Mouse (Mus musculus): ENCODE data around the gene Sntb2. TPM values are rescaled to one million over a fixed set of nuclear protein-coding genes. Genes with fewer than 3 reads are reported as not detected.

Gene Sntb2
- polyA plus RNA-seq, 1 experiment from 2014 or later, result 8.9 TPM

DNA sequence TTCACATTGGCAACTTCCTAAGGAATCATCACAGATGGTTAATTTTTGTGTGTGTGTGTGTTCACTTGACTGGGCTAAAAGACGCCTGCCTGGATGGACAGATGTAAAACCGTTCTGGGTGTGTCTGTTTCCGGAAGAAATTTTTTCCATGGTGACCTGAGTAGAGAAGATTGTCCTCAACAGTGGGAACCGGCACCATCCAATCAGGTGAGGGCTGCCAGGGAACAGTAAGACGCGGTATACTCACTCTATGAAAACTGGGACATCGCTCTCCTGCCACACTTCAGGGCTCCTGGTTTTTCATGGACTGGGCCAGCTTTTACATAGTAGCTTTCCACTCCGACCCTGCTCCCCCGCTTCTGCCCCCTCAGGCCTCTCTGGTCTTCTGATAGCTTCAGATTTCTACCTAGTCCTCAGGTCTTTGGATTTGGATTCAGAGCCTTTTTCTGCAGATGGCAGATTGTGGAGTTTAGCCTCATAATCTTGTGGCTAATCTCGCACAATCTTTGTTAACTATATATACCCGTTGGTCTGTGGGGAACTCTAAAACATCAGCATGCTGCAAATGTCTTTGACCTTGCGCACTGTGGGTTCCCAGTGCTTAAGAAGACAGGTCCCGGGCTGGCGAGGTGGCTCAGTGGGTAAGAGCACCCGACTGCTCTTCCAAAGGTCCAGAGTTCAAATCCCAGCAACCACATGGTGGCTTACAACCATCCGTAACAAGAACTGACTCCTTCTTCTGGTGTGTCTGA, 1.1 kb upstream of the Sntb2 start:
- no peak overlapping the region for H3K9ac ChIP-seq
- H3K27ac ChIP-seq, result no peak overlapping the region
- H3K9me3 ChIP-seq, result no peaks in the 10 kb centered on the region
- ATAC-seq (ENCODE audit: low FRiP score), result no peak
- H3K36me3 ChIP-seq (replicated peaks), result no peaks in the 10 kb centered on the region
- peaks cover 33% of the 10 kb centered on the region for H3K27me3 ChIP-seq
- H3K4me3 ChIP-seq (replicated peaks), result no peak overlapping the region
- WGBS, result 77% methylated on average over 16 of the region's 16 CpGs
- H3K4me2 ChIP-seq, result no peak overlapping the region
- peaks cover 29% of the 10 kb centered on the region for H3K4me1 ChIP-seq

DNA sequence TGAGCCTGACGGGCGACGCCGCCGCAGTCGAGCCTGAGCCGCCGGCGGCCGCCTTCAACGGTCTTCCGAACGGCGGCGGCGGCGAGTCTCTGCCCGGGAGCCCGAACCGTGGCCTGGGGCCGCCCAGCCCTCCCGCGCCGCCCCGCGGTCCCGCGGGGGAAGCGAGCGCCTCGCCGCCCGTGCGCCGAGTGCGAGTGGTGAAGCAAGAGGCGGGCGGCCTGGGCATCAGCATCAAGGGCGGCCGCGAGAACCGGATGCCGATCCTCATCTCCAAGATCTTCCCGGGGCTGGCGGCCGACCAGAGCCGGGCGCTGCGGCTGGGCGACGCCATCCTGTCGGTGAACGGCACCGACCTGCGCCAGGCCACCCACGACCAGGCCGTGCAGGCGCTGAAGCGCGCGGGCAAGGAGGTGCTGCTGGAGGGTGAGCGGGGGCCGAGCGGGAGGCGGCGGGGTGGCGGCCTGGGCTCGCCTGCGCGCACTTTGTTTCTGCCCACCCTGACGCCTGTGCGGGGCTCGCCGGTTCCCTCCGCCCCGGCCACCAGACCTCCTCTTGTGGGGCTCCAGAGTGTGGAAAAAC, 438 bp downstream of the Sntb2 start:
- under 1% methylated on average over 75 of the region's 76 CpGs for WGBS
- ATAC-seq (ENCODE audit: low FRiP score), result peak; percentile 72
- H3K27me3 ChIP-seq, result peaks cover 36% of the 10 kb centered on the region
- no peaks in the 10 kb centered on the region for H3K36me3 ChIP-seq (replicated peaks)
- peak overlapping the region; percentile 69 for H3K4me3 ChIP-seq (replicated peaks)
- peaks cover 31% of the 10 kb centered on the region for H3K4me1 ChIP-seq
- H3K4me2 ChIP-seq, result peak overlapping the region; percentile 78
- no peaks in the 10 kb centered on the region for H3K9me3 ChIP-seq
- H3K9ac ChIP-seq, result peak overlapping the region; percentile 81
- H3K27ac ChIP-seq, result peak overlapping the region; percentile 93

DNA sequence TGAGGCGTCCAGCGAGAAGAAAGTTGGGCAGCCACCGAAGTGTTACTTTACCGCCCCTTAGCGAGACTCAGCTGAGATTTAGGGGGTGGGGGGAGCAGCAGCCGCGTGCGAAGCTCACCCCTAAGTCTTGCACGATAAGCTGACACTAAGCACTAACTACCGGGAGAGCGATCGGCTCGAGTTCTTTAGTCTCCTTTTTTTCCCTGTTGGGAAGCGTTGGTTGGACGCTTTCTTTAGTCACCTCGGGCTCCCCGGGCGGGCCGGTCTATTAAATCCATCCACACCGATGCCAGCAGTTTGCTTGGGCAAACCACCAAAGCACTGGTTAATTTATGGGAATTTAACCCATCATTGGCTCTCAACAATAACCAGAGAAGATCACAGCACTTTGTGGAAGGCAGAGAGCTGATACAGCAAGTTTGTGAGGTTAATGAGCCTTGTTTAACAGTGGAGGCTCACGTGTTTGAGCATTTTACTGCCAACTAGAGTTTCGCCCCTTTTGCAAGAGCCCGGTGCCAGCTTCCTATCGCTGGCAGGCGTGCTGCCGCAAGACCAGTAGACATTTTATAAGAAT, 1.0 kb downstream of the Sntb2 start:
- H3K27ac ChIP-seq, result peak overlapping the region; percentile 93
- H3K27me3 ChIP-seq, result peaks cover 36% of the 10 kb centered on the region
- WGBS, result 1% methylated on average over 26 of the region's 26 CpGs
- peaks cover 31% of the 10 kb centered on the region for H3K4me1 ChIP-seq
- H3K9ac ChIP-seq, result peak overlapping the region; percentile 81
- no peaks in the 10 kb centered on the region for H3K36me3 ChIP-seq (replicated peaks)
- peak overlapping the region; percentile 69 for H3K4me3 ChIP-seq (replicated peaks)
- peak; percentile 44 for ATAC-seq (ENCODE audit: low FRiP score)
- H3K9me3 ChIP-seq, result no peaks in the 10 kb centered on the region
- peak overlapping the region; percentile 78 for H3K4me2 ChIP-seq

DNA sequence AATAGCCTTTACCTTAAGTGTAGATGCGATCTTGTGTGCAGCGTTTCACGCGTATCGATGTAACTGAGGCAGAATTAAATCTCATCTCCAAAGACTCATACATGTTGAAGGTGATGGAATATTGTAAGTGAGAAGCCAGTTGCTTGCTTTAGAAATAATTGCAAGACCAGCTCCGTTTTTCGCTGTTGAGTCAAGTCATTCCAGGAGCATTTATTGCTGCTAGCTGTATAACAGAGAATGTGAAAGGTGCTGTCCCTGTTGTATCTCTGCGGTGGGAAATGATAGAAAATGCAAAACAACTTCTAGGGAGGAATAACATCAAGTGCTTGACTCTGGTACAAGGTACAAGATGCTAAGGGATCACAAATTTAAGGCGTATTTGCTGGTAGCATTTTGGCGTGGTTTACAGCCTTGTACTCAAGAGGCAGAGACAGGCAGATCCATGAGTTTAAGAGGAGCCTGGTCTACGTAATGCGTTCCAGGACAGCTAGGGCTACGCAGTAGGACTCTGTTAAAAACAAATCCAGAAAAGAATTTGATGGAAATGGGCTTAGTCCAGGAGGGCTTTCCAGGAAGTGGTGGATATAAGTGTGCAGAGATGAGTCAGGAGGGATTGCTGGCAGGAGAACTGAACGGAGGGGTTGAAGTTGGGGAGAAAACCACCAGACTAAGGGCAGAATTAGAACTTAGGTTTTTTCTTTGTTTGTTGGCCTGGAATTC, 1.7 kb downstream of the Sntb2 start:
- H3K27ac ChIP-seq, result no peak overlapping the region
- no peak for ATAC-seq (ENCODE audit: low FRiP score)

DNA sequence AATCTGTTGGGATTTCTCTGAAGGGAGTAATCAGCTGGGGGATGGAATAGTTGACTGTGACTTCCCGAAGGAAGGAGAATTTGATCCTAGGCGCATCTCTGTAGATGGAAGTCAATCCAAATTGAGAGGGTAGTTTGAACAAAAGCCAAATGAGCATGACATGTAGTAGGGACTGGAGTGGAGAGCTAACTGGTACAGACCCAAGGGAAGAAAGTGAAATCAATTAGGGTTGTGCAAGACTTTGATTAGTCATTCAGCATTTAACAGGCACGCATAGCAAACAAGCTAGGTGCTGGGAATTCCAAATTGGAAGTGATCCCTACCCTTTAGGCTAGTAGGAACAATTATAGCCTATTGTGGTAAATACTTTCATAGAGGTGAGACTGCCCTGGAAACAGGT, 6.3 kb downstream of the Sntb2 start:
- H3K4me2 ChIP-seq, result no peak overlapping the region
- no peaks in the 10 kb centered on the region for H3K9me3 ChIP-seq
- H3K4me3 ChIP-seq (replicated peaks), result no peak overlapping the region
- ATAC-seq (ENCODE audit: low FRiP score), result no peak
- no peak overlapping the region for H3K9ac ChIP-seq
- WGBS, result 94% methylated on average over 3 of the region's 3 CpGs
- no peaks in the 10 kb centered on the region for H3K36me3 ChIP-seq (replicated peaks)
- peaks cover 21% of the 10 kb centered on the region for H3K27me3 ChIP-seq
- H3K27ac ChIP-seq, result no peak overlapping the region
- H3K4me1 ChIP-seq, result peaks cover 28% of the 10 kb centered on the region

More for the DNA sequence above, 1.7 kb downstream of the Sntb2 start:
- 50% methylated on average over 14 of the region's 14 CpGs for WGBS
- Histone ChIP-seq H3K27me3 (peaks cover 32% of the 10 kb centered on the region), H3K9me3 (no peaks in the 10 kb centered on the region), H3K4me2 (peak overlapping the region; percentile 78), H3K36me3 (replicated peaks) (no peaks in the 10 kb centered on the region), H3K4me1 (peaks cover 30% of the 10 kb centered on the region), H3K4me3 (replicated peaks) (peak overlapping the region; percentile 69), H3K9ac (peak overlapping the region; percentile 81; the same call in 1 of the 2 replicates)

DNA sequence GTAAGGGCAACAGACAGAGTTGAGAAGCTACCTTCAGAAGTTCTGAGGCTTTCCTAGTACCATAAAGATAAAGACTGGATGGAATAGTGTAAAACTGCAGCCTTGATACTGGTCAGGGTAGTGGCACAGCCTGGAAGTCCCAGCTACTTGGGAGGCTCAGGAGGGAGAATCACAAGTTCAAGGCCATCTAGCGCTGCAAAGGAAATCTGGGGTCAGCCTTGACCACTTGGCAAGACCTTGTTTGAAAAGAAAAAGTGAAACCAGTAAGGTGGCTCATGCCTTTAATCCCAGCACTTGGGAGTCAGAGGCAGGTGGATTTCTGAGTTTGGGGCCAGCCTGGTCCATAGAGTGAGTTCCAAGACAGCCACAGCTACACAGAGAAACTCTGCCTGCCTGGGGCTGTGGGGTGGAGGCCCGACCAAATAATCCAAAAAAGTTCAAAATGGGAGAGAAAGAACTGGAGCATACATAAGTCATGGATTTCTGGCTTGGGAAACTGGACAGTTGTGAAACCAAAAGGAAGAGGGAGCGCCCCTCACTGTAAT, 8.4 kb downstream of the Sntb2 start:
- Histone ChIP-seq H3K9ac (no peak overlapping the region), H3K4me1 (peaks cover 13% of the 10 kb centered on the region), H3K9me3 (no peaks in the 10 kb centered on the region), H3K4me3 (replicated peaks) (no peak overlapping the region), H3K27ac (no peak overlapping the region), H3K4me2 (no peak overlapping the region), H3K36me3 (replicated peaks) (no peaks in the 10 kb centered on the region), H3K27me3 (0 out of 2 replicates have a peak, but pooled peaks cover 9% of the 10 kb centered on the region)
- 80% methylated on average over 3 of the region's 3 CpGs for WGBS
- no peak for ATAC-seq (ENCODE audit: low FRiP score)

DNA sequence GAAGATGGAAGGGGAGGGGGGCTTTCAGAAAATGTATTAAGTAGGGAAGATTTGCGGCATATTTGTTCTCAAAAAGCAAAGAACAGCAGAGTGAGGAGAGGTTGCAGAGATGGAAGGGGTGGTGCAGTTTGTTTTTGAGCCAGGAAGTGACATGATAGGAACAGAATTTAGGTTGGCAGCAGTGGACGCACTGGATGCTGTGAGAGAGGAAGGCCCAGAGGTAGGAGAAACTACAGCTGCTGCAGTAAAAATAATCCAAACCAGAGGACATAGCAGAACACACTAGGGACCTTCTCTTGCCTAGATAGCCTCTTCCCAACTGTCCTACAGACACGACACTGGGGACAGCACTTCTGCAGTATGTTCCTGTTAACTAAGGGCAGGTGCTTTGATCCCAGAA, 9.2 kb downstream of the Sntb2 start:
- Histone ChIP-seq H3K4me2 (no peak overlapping the region), H3K9me3 (no peaks in the 10 kb centered on the region), H3K4me3 (replicated peaks) (no peak overlapping the region), H3K4me1 (peaks cover 9% of the 10 kb centered on the region; the same call in 1 of the 2 replicates), H3K27ac (peak overlapping the region; percentile 61), H3K27me3 (0 out of 2 replicates have a peak, but pooled peaks cover 3% of the 10 kb centered on the region), H3K36me3 (replicated peaks) (no peaks in the 10 kb centered on the region), H3K9ac (no peak overlapping the region)
- WGBS, result 70% methylated on average over 3 of the region's 3 CpGs
- ATAC-seq (ENCODE audit: low FRiP score), result no peak

DNA sequence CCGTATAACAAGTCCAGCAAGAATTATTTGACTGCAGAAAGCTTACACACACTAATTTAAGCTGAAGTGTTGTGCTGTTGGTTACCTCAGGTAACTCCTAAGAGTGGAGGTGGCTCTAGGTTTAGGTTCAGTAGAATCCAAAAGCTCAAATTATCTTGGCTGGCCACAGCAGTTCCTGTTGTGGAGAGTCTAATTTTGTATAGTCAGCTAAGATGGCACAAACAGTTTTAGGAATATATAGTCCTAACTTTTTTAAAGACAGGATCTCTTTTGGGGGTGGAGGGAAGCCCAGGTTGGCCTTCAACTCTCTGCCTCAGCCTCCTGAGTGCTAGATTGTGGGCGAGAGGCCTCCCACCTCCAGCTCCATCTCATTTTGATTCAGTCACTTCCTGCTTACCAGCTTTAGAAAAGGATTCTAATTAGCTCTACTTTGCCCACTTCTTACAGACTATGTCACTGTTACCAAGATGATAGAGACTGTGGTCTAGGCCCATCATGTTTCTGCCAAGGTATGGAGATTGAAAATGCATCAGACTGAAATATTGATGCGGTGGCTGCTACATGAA, 13.2 kb downstream of the Sntb2 start:
- H3K4me2 ChIP-seq, result no peak overlapping the region
- no peaks in the 10 kb centered on the region for H3K36me3 ChIP-seq (replicated peaks)
- no peaks in the 10 kb centered on the region for H3K27me3 ChIP-seq
- H3K4me3 ChIP-seq (replicated peaks), result no peak overlapping the region
- 78% methylated on average over 3 of the region's 3 CpGs for WGBS
- ATAC-seq (ENCODE audit: low FRiP score), result no peak
- H3K27ac ChIP-seq, result no peak overlapping the region
- no peaks in the 10 kb centered on the region for H3K9me3 ChIP-seq
- H3K9ac ChIP-seq, result no peak overlapping the region
- H3K4me1 ChIP-seq, result peaks cover 9% of the 10 kb centered on the region

DNA sequence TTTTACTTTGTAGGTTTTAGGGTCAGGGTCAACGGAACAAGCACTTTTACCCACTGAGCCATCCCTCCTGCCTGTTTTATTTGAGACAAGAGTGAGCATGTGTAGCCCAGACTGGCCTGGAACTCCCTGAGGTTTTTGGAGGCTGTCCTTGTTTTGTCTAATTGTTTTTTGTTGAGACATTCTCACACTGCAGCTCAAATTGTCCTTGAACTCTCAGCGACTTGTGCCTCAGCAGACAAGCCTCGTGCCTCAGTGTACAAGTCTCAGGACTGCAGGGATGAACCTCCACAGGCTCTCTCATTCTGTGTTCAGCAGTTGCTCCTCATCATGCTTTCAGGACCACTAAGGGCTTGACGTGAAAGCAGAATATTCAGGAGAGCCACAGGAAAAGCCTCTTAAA, 16.2 kb downstream of the Sntb2 start:
- no peak overlapping the region for H3K4me3 ChIP-seq (replicated peaks)
- no peaks in the 10 kb centered on the region for H3K36me3 ChIP-seq (replicated peaks)
- no peak for ATAC-seq (ENCODE audit: low FRiP score)
- H3K9me3 ChIP-seq, result no peaks in the 10 kb centered on the region
- H3K4me1 ChIP-seq, result no peaks in the 10 kb centered on the region; the same call in 1 of the 2 replicates
- H3K27ac ChIP-seq, result no peak overlapping the region
- WGBS, result 77% methylated on average over 4 of the region's 4 CpGs
- H3K4me2 ChIP-seq, result no peak overlapping the region
- H3K9ac ChIP-seq, result no peak overlapping the region
- H3K27me3 ChIP-seq, result no peaks in the 10 kb centered on the region

DNA sequence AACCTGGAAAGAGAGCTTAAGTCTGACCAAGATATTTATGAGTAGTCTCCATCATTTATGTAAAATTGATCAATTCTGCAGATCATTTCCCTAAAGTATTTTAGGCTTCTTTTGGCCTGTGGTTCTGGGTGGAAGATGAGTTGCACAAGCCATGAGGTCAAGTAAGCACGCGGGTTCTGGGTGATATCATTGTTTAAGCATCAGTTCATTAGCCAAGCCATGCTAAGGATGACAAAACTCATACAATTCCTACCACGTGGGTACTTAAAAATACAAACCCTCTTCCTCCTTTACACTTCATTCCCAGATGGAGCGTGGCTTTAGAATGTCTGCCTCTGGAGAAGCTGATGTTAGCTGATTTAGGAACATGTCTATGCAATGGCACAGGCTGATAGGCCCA, 18.0 kb downstream of the Sntb2 start:
- H3K9me3 ChIP-seq, result no peaks in the 10 kb centered on the region

DNA sequence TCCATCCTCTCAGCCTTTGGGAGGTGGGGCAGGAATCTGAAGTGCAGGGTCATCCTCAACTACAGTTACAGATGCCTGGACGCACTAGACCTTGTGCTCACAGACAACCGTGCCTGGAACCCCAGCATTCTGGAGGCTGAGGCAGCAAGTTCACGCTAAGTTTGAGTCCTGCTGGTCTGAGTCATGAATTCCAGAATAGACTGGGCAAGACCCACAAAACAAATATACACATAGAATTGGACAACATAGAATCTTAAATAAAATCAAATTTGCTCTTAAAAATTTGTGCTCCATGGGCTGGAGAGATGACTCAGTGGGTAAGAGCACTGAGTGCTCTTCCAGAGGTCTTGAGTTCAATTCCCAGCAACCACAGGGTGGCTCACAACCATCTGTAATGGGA, 21.5 kb downstream of the Sntb2 start:
- no peak overlapping the region for H3K4me3 ChIP-seq (replicated peaks)
- ATAC-seq (ENCODE audit: low FRiP score), result no peak
- H3K9ac ChIP-seq, result no peak overlapping the region
- 92% methylated on average over 3 of the region's 3 CpGs for WGBS
- no peaks in the 10 kb centered on the region for H3K9me3 ChIP-seq
- no peaks in the 10 kb centered on the region for H3K4me1 ChIP-seq
- H3K36me3 ChIP-seq (replicated peaks), result no peaks in the 10 kb centered on the region
- no peak overlapping the region for H3K4me2 ChIP-seq
- H3K27ac ChIP-seq, result no peak overlapping the region
- no peaks in the 10 kb centered on the region for H3K27me3 ChIP-seq

More for the DNA sequence above, 18.0 kb downstream of the Sntb2 start:
- H3K36me3 ChIP-seq (replicated peaks), result no peaks in the 10 kb centered on the region
- ATAC-seq (ENCODE audit: low FRiP score), result no peak
- no peak overlapping the region for H3K9ac ChIP-seq
- H3K4me1 ChIP-seq, result no peaks in the 10 kb centered on the region; the same call in 1 of the 2 replicates
- H3K4me3 ChIP-seq (replicated peaks), result no peak overlapping the region
- H3K4me2 ChIP-seq, result no peak overlapping the region
- WGBS, result 83% methylated on average over 4 of the region's 4 CpGs
- no peak overlapping the region for H3K27ac ChIP-seq
- no peaks in the 10 kb centered on the region for H3K27me3 ChIP-seq

DNA sequence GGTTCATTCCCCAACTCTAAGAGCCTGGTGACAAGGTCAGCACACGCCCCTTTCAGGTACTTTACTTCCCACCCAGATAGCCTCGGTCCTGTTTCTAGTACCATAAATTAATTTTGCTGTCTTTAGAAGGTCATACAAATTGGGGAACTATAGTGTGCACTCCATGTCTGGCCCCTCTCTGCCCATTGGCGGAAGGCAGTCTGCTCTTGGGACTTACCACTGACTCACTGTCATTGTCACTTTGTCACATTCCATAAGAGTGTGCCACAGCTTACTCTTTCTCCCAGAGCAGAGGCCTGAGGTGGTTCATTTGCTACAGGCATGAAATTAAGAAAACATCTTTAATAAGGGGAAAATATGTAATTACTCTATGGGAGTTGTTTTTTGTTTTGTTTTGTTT, 22.7 kb downstream of the Sntb2 start:
- no peaks in the 10 kb centered on the region for H3K36me3 ChIP-seq (replicated peaks)
- H3K27ac ChIP-seq, result no peak overlapping the region
- H3K4me3 ChIP-seq (replicated peaks), result no peak overlapping the region
- no peaks in the 10 kb centered on the region for H3K9me3 ChIP-seq
- WGBS, result 94% methylated on average over 3 of the region's 3 CpGs
- no peak overlapping the region for H3K4me2 ChIP-seq
- H3K9ac ChIP-seq, result no peak overlapping the region
- no peaks in the 10 kb centered on the region for H3K27me3 ChIP-seq
- 0 out of 2 replicates have a peak, but pooled peaks cover 3% of the 10 kb centered on the region for H3K4me1 ChIP-seq
- no peak for ATAC-seq (ENCODE audit: low FRiP score)
